Mouse (Mus musculus): ENCODE measurements around the gene Tent5c.
A peak's percentile ranks its signal among the peaks of the same experiment; 100 is the strongest.
"Not testable (repeated sequence)": the region's sequence is repeated elsewhere in the genome, so short reads cannot be mapped to it uniquely, and the experiment has no call there.

Gene Tent5c

DNA sequence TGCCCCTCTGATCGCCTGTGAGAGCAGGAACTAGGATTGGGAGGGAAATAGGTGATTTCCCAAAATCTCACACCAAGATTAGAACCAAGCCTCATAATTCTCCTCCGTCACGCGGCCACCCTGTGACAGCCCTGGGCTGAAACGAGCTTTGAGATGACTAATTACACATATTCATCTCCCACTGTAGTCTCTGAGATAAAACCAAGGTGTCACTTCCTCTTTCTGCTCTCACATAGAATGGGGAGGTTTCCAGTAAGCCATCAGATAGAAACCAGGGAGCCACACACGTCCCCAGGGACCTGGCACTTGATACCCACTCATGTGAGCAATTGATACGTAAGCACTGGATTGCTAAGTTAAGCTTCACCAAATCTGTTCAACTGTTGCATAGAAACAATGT lies 52.4 kb downstream of the Tent5c start:
- no peak for DNase-seq

DNA sequence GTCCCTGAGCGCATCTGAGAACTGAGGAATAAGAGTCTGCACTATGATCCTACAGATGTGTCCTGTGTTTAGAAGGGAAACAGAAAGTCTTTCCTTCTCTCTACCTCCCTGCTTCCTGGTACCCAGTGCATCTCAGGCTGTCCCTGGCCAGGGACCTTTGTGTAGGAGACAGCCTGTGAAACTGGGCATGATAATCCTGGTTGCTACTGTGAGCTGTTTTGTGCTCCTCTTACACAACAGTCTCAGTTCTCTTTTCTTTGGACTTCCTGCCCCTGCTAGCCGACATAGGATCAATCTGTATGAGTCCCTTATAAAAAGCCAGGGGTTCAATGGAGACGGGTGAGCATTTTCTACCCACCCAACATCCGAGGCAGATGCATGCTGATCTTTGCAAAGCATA lies 57.4 kb downstream of the Tent5c start:
- no peak for DNase-seq

DNA sequence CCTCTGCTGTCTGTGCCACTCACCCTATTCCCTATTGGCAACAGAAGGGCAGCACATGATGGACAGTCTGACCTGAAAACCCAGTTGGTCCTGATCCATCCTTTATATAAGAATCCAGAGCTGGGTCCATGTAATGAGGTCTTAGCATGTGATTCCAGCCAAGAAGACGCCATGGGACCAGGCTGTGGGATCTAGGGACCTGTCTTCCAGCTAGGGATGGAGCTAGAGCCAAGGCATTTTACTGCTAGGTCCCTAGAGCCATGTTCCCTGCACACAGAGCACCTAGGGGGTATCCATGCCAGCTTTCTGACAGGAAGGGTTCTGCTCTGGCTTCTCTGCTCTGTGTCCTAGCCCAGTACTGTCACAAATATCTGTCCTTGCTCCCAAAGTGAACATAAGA lies 58.4 kb downstream of the Tent5c start:
- DNase-seq = no peak

DNA sequence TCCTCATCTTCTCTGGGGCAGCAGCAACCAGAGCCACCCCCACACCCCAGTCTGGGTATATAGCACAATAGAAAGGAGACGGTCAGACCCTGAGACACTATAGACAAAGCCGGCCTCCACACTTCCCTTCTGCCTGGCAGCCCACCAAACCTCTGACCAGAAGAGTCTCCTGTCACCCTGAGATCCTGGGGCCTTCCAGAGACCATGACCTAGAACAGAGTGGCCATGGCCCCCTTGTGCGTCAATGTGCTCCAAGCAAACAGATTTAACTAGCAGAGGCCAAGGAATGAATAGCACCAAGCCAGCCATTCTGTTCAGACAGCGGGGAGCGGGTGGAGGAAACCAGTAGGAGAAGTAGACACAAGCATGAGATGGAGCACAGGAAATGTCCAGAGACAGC lies 59.0 kb downstream of the Tent5c start:
- no peak for DNase-seq

GRCm38 (mm10) chr3:100429667-100430066 lies 59.5 kb downstream of the Tent5c start:
- DNase-seq = no peak

DNA sequence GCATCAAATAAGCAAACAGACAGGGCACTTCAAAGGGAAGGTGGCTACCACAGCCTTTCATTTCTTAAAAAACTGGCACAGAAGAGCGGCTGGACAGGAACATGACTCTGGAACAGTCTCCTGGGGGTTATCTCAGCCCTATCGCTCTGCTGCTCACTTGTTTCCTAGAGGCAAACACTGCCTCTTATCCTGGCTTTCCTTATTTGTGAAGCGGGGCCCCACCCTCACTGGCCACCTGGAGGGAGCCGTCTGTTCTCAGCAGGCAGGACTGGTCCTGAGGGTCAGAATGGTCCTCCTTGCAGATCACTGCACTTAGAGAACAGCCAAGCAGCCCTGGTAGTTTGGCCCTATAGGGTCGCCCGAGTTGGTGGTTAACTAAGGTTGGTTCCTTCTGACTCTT lies 61.6 kb downstream of the Tent5c start:
- no peak for DNase-seq

- peak; percentile 67 for DNase-seq
These were observed 66.5 kb downstream of the Tent5c start for GRCm38 (mm10) chr3:100422392-100423167.

DNA sequence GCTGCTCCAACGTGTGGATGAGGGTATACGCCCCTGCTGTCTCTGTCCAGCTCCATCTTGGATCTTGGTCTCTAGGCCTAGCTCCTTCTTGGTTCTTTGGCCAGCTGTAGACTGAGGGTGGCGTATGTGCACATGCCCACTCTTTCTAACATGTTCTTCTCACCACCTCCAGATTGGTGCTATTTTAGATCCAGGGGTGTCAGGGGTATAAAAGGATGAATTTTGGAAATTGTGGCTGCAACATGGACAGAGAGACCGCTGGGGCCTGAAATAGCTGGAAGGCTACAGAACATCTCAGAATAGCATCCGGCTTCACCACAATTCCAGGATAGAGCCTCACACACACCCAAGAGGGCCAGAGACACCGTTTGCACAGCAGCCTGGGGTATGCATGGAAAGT lies 67.8 kb downstream of the Tent5c start:
- DNase-seq = no peak

- DNase-seq = no peak
These were observed 68.5 kb downstream of the Tent5c start for GRCm38 (mm10) chr3:100420691-100421056.

DNA sequence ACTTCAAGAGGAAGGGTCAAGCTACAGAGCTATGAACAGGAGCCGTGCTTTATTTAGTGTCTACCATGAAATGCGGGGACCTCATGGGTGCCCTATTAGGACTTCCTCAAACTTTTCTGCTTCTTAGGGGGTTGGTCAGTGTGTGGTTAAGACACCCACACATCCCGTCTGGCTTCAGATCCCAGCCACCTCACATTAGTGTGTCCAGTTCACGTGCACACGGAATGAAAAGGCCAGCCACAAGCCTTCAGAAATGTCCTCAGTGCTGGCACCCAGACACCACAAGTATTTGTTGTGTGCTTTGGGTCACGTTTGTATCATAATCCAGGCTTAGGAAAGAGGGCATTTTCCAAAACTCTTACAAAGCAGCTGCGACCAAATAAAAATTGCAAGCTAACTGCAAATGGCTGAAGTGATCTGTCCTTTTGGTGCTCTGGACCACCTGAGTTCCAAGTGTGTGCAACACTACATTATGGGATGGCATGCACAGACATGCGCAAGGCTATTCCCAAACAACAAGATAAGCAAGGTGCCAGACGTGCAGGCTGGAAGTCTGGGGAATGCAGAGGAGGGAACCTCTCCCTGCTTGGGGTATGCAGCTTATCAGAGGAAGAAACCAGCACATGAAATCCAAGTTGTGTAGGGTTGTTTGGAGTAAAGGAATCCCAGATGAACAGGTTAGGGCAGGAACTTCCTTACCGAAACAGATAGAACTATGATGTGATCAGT lies 69.0 kb downstream of the Tent5c start:
- DNase-seq = no peak

DNA sequence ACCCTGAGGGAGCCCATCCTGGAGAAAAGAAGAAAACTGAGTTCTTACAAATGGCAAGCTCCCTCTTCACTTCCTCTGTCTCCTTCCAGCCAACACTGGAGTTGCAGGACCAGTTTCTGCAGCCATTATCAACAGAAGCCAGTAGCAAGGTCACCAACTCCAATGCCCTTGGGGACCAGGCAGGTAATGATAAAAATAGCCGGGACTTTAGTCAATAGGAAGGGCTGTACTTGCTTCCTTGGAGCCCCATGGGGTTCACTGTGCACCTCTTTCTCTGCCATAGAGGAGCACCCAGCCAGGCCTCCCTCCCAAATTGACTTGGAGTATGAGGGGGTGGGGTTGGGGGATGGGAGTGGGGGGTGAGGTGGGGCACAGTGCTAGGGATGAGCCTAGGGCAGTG lies 70.7 kb downstream of the Tent5c start:
- DNase-seq = no peak

GRCm38 (mm10) chr3:100417772-100418311 lies 71.3 kb downstream of the Tent5c start:
- DNase-seq = no peak

- no peak for DNase-seq
These were observed 73.5 kb downstream of the Tent5c start for GRCm38 (mm10) chr3:100415671-100416070.

GRCm38 (mm10) chr3:100413586-100413985 lies 75.5 kb downstream of the Tent5c start:
- DNase-seq = not testable (repeated sequence)

- DNase-seq = no peak
These were observed 77.2 kb downstream of the Tent5c start for GRCm38 (mm10) chr3:100411945-100412344.

- DNase-seq = no peak
These were observed 79.8 kb downstream of the Tent5c start for GRCm38 (mm10) chr3:100409280-100409679.

- no peak for DNase-seq
These were observed 80.6 kb downstream of the Tent5c start for GRCm38 (mm10) chr3:100408351-100409043.

DNA sequence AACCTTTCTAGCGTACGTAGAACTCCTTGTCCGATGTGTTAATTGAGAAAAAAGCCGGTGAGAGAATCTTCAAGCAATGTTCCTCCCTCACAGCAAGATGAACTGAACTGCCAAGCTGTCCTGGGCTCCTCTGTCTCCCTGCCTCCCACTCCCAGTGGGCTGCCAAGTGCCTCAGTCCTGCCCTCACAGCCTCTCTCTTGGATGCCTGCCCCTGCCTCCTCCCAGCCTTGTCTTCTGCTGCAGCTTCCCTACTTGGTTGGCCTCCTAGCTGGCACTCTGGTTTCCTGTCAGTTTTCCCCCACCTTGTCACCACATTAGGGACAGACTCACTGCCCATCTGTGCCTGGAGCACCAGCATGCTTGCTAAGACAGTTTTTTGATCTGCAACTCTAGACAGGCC lies 86.5 kb downstream of the Tent5c start:
- no peak for DNase-seq
